Mouse (Mus musculus) liver, embryonic 14.5 days (tissue): ENCODE data around the gene Slc9a5.

Experiments
- CTCF ChIP-seq: IDR thresholded peaks from 2 replicates; pipeline ENCODE4 v1.5.1; 2016; ENCODE audit warnings: antibody characterized with exemption, low read depth, control low read depth
- EP300 ChIP-seq: IDR thresholded peaks from 2 replicates; pipeline ENCODE4 v1.6.1; 2016; ENCODE audit warnings: antibody characterized with exemption, low read depth

- TF ChIP-seq CTCF (no peak), EP300 (no peak)
Measured at GRCm38 (mm10) chr8:105403467-105403866, 54.8 kb downstream of the Slc9a5 start.
